Mouse (Mus musculus) Patski (cell line): ENCODE results near the gene Zfpm1. TPM values are rescaled to one million over a fixed set of nuclear protein-coding genes. Genes with fewer than 3 reads are reported as not detected.
A peak's percentile ranks its signal among the peaks of the same experiment; 100 is the strongest.

Experiments used
- ATAC-seq: fragments of 100-300 bp; one replicate; pipeline ENCODE4 v1.8.0; 2021
- CTCF ChIA-PET: fragments of 350-600 bp; sonication (Branson Sonifier 250); formaldehyde crosslinking; loops from one replicate; lab custom pipeline; 2022; ENCODE audit warnings: inconsistent platforms; lab: Charles Lee
- POLR2A ChIA-PET: fragments of 350-600 bp; sonication (Branson Sonifier 250); formaldehyde crosslinking; loops from one replicate; lab custom pipeline; 2022; ENCODE audit warnings: antibody characterized with exemption, inconsistent platforms; lab: Charles Lee
- DNase-seq: peaks from one replicate; pipeline ENCODE4 v3.0.0-alpha.2; 2011; ENCODE audit warnings: low read depth, low spot score
- H3K27me3 ChIP-seq: fragments of 371-371 bp; one replicate; pipeline ENCODE4 v1.5.1; 2021
- CTCF ChIP-seq: fragments of 100-300 bp; IDR thresholded peaks from one replicate; pipeline ENCODE4 v1.5.1; 2021
- in situ Hi-C: fragments of 300-500 bp; cut with MboI; formaldehyde crosslinking; loops from 3 replicates; pipeline ENCODE4 v1.11.1; 2018; ENCODE audit warnings: low pct_unique_long_range_greater_than_20kb, mixed read lengths
- polyA plus RNA-seq: library from polyadenylated mRNA; unstranded; gene quantifications from one replicate; pipeline ENCODE4 v1.2.3, GENCODE M21; 2021

The Zfpm1 gene
- polyA plus RNA-seq, 1 experiment from 2014 or later = 17.8 TPM

- no peak for TF ChIP-seq CTCF
These were observed 9.6 kb downstream of the Zfpm1 start for GRCm38 (mm10) chr8:122291549-122291948.

DNA sequence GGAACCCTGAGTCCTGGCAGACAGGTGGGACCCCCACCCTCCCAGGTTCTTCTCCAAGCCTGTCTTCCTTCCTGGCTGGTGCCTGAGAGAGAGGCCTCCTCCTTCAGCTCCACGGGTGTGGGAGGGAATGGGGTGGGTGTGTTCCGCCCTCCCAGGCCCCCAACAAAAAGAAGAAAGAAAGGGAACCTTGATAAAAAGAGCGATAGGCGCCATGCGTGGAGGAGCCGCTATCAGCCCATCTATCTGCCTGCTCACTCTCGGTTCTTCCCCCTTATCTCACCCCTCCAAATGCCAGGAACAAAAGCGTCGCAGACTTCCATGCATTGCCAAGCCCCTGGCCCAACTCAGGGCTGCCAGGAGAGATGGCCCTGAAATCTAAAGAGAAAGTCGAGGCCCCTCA is 11.5 kb downstream of the Zfpm1 start:
- no peak for ATAC-seq
- TF ChIP-seq CTCF = no peak
- no peaks in the 10 kb centered on the region for H3K27me3 ChIP-seq
- in situ Hi-C loops = loop anchor here (5.0 kb wide), 1 partner anchor 84 kb away; the partner anchor contains the start of gene Zc3h18
- no peak for DNase-seq
- ChIA-PET POLR2A (no interaction called here), CTCF (interaction anchor here (1.5 kb wide), 1 partner anchor 25 kb away, joined by 4 read pairs; no protein-coding TSS in a partner anchor)

More at GRCm38 (mm10) chr8:122291549-122291948, 9.6 kb downstream of the Zfpm1 start:
- no peaks in the 10 kb centered on the region for H3K27me3 ChIP-seq
- DNase-seq (no peak), ATAC-seq (no peak)
- in situ Hi-C loops = loop anchor here (5.0 kb wide), 1 partner anchor 86 kb away; the partner anchor contains the start of gene Zc3h18
- ChIA-PET POLR2A (interaction anchor here (1.7 kb wide), 1 partner anchor 11 kb away, joined by 5 read pairs; no protein-coding TSS in a partner anchor), CTCF (no interaction called here)

DNA sequence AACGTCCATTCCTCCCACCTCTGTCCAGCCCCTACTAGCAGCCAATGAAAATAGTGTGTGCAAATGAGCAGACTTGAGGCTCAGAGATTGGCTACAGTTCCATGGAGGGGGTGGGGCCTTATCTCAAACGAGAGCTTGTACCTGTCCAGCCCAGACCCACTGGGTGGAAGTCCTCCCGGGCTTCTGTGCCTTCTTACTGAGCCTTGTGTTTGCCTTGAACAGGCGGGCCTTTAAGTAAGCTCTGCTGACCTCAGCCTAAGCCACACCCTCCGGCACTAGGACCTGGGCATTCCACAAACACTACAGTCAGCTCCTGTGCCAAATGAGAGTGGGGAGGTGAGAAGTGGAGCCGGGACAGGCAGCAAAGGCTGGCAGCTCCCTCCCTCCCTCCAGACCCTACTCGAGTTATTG is 12.3 kb downstream of the Zfpm1 start:
- peak; percentile 66 for DNase-seq
- POLR2A ChIA-PET = interaction anchor here (0.6 kb wide), 1 partner anchor 10 kb away, joined by 3 read pairs; no protein-coding TSS in a partner anchor
- CTCF ChIA-PET = interaction anchor here (1.1 to 1.5 kb wide), 2 partner anchors 24 to 35 kb away, joined by 3 to 4 read pairs; no protein-coding TSS in a partner anchor
- TF ChIP-seq CTCF = no peak
- in situ Hi-C loops = loop anchor here (5.0 kb wide), 1 partner anchor 83 kb away; the partner anchor contains the start of gene Zc3h18
- H3K27me3 ChIP-seq = no peaks in the 10 kb centered on the region
- ATAC-seq = peak; percentile 78

GRCm38 (mm10) chr8:122295389-122295788 is 13.4 kb downstream of the Zfpm1 start:
- no peak for DNase-seq
- TF ChIP-seq CTCF = no peak
- H3K27me3 ChIP-seq = no peaks in the 10 kb centered on the region
- POLR2A ChIA-PET = no interaction called here
- CTCF ChIA-PET = no interaction called here
- in situ Hi-C loops = no loop called here
- no peak for ATAC-seq

GRCm38 (mm10) chr8:122296173-122297001 is 14.4 kb downstream of the Zfpm1 start:
- ChIA-PET CTCF (no interaction called here), POLR2A (no interaction called here)
- DNase-seq = no peak
- in situ Hi-C loops = no loop called here
- TF ChIP-seq CTCF = no peak
- no peak for ATAC-seq
- no peaks in the 10 kb centered on the region for H3K27me3 ChIP-seq

GRCm38 (mm10) chr8:122299581-122300254 is 17.8 kb downstream of the Zfpm1 start:
- ChIA-PET CTCF (no interaction called here), POLR2A (no interaction called here)
- DNase-seq = no peak
- no peak for ATAC-seq
- no peak for TF ChIP-seq CTCF
- H3K27me3 ChIP-seq = no peaks in the 10 kb centered on the region
- in situ Hi-C loops = no loop called here

DNA sequence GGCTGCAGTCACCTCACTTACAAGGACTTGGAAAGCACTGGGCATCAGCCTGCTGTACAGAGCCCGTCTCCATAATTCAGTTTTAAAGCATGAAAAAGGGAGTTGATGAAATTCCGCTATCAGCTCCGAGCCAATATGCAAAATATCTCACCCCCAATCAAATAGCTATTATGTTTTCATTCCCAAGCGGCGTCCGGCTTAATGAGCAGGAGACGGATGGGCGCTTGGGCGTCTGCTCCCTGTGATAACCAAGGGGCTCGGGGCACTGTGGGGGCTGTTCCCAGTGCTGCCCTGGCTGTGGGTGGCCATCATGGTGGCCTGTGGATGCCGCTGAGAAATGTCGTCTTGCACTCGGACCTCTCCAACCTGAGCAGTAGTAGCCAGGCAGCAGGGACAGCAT is 19.1 kb downstream of the Zfpm1 start:
- in situ Hi-C loops = no loop called here
- DNase-seq (no peak), ATAC-seq (no peak)
- no peak for TF ChIP-seq CTCF
- H3K27me3 ChIP-seq = no peaks in the 10 kb centered on the region
- ChIA-PET POLR2A (interaction anchor here (0.7 kb wide), 1 partner anchor 14 kb away, joined by 3 read pairs; no protein-coding TSS in a partner anchor), CTCF (no interaction called here)

- in situ Hi-C loops = no loop called here
- ChIA-PET CTCF (no interaction called here), POLR2A (no interaction called here)
- DNase-seq (no peak), ATAC-seq (no peak)
- TF ChIP-seq CTCF = no peak
- H3K27me3 ChIP-seq = no peaks in the 10 kb centered on the region
These were observed 19.9 kb downstream of the Zfpm1 start for GRCm38 (mm10) chr8:122301866-122302265.

- DNase-seq = no peak
- no peak for TF ChIP-seq CTCF
These were observed 21.5 kb downstream of the Zfpm1 start for GRCm38 (mm10) chr8:122303451-122303850.

GRCm38 (mm10) chr8:122304058-122304457 is 22.1 kb downstream of the Zfpm1 start:
- H3K27me3 ChIP-seq = no peaks in the 10 kb centered on the region
- ChIA-PET POLR2A (no interaction called here), CTCF (interaction anchor here (1.2 to 1.7 kb wide), 2 partner anchors 12 to 14 kb away, joined by 3 to 4 read pairs; no protein-coding TSS in a partner anchor)
- in situ Hi-C loops = no loop called here
- TF ChIP-seq CTCF = no peak
- ATAC-seq (no peak), DNase-seq (no peak)

More at GRCm38 (mm10) chr8:122303451-122303850, 21.5 kb downstream of the Zfpm1 start:
- no peaks in the 10 kb centered on the region for H3K27me3 ChIP-seq
- ATAC-seq = no peak
- in situ Hi-C loops = no loop called here
- CTCF ChIA-PET = interaction anchor here (1.7 kb wide), 1 partner anchor 13 kb away, joined by 4 read pairs; no protein-coding TSS in a partner anchor
- POLR2A ChIA-PET = interaction anchor here (0.5 kb wide), 1 partner anchor 92 kb away, joined by 4 read pairs; no protein-coding TSS in a partner anchor
